Mouse (Mus musculus) hindbrain, embryonic 12.5 days (tissue): Measurements from ENCODE around the gene Olfr987. TPM values are rescaled to one million over a fixed set of nuclear protein-coding genes. Genes with fewer than 3 reads are reported as not detected.
"Not testable (repeated sequence)": the region's sequence is repeated elsewhere in the genome, so short reads cannot be mapped to it uniquely, and the experiment has no call there.

ENCODE experiments used
- ATAC-seq: fragments of 200-750 bp; cut with Nextera tagmentation; 2 replicates; pipeline ENCODE4 v1.8.0; 2017; ENCODE audit warnings: moderate TSS enrichment; ENCODE audit not compliant: low FRiP score
- H3K27ac ChIP-seq: fragments of 300-500 bp; sonication (generic); 2 replicates; pipeline ENCODE4 v1.5.1; 2016; ENCODE audit warnings: mild to moderate bottlenecking
- H3K27me3 ChIP-seq: fragments of 300-500 bp; sonication (generic); 2 replicates; pipeline ENCODE4 v1.6.1; 2016; ENCODE audit warnings: mild to moderate bottlenecking
- H3K36me3 ChIP-seq: fragments of 300-500 bp; sonication (generic); 2 replicates; pipeline ENCODE4 v1.6.1; 2016; ENCODE audit warnings: mild to moderate bottlenecking
- H3K4me1 ChIP-seq: fragments of 300-500 bp; sonication (generic); 2 replicates; pipeline ENCODE4 v1.6.1; 2016
- H3K4me2 ChIP-seq: fragments of 300-500 bp; sonication (generic); replicated peaks from 2 replicates; pipeline ENCODE4 v1.6.1; 2016; ENCODE audit warnings: mild to moderate bottlenecking
- H3K4me3 ChIP-seq: fragments of 300-500 bp; sonication (generic); 2 replicates; pipeline ENCODE4 v1.5.1; 2016; ENCODE audit warnings: mild to moderate bottlenecking
- H3K9ac ChIP-seq: fragments of 300-500 bp; sonication (generic); 2 replicates; pipeline ENCODE4 v1.6.1; 2016; ENCODE audit warnings: mild to moderate bottlenecking, moderate library complexity
- H3K9me3 ChIP-seq: fragments of 300-500 bp; sonication (generic); replicated peaks from 2 replicates; pipeline ENCODE4 v1.6.1; 2016; ENCODE audit warnings: mild to moderate bottlenecking
- WGBS: fragments of 180-500 bp; shearing (Covaris S2); methylation state at CpG from one replicate; pipeline ENCODE4 v1.1.7; 2016; 5-methylcytosine and 5-hydroxymethylcytosine counted together
- polyA plus RNA-seq: library from polyadenylated mRNA; unstranded; fragments of >200 nt; fragmentation: Nextera tagmentation; extraction: Ambion mirVana; gene quantifications from 2 replicates; pipeline ENCODE4 v1.2.1, GENCODE M21; 2016

Gene Olfr987
- polyA plus RNA-seq: not detected in 2 replicates

DNA sequence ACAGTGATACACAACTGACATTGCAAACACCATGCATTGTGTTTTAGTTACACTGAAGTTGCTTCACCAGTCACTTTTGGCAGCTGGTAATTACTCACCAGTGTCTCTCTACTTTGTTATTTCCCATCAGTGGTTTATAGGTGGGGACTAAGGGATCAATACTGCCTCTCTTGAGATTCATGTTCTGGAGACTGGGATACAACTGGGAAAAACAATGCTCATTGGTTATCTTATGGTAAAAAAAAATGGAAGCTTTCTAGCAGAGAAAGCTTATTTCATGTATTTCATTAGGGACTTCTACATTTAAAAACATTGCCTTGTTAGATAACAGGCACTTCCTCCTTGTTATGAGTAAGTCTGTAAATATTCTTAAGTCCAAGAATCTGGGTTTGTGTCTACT, at the start of gene Olfr987:
Gene Olfr987, minus strand, starts transcription at position 101 of the 400 bp plus-strand sequence.
- not testable (repeated sequence) for H3K4me2 ChIP-seq, H3K27me3 ChIP-seq, H3K27ac ChIP-seq, H3K4me3 ChIP-seq, H3K9me3 ChIP-seq, ATAC-seq, H3K9ac ChIP-seq, H3K4me1 ChIP-seq, H3K36me3 ChIP-seq

DNA sequence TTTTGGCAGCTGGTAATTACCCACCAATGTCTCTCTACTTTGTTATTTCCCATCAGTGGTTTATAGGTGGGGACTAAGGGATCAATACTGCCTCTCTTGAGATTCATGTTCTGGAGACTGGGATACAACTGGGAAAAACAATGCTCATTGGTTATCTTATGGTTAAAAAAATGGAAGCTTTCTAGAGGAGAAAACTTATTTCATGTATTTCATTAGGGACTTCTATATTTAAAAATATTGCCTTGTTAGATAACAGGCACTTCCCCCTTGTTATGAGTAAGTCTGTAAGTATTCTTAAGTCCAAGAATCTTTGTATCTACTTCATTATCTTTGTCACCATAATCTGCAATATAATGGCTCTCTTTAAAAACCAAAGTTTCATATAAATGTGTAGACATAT, 24.0 kb upstream of the Olfr987 start, which contains the start of gene Olfr988:
Gene Olfr988, minus strand, starts transcription at position 101 of the 400 bp plus-strand sequence.
- H3K9ac ChIP-seq, ATAC-seq, H3K4me3 ChIP-seq, H3K4me2 ChIP-seq, H3K4me1 ChIP-seq, H3K27me3 ChIP-seq, H3K27ac ChIP-seq, H3K36me3 ChIP-seq, H3K9me3 ChIP-seq: not testable (repeated sequence)

DNA sequence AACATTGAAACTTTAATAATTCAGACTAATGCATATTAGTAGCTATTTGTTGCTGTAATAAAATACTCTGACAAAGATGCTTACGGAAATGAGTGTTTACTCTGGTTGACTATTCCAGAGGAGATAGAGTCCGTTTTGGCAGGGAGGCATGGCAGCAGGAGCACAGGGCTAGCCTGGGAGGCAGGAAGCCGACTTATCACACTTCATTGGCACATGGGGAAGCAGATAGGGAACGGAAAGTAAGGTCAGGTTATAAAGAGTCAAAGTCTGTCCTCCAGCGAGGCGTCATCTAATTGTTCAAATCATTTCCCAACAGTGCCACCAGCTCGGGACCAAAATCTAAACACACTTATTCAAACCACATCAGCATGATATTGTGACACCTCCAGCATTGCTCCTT, 857 bp upstream of the Olfr987 start:
- no peak overlapping the region for H3K4me3 ChIP-seq
- ATAC-seq: no peak
- H3K27me3 ChIP-seq: no peaks in the 10 kb centered on the region
- no peaks in the 10 kb centered on the region for H3K9me3 ChIP-seq
- no peaks in the 10 kb centered on the region for H3K4me1 ChIP-seq
- no peak overlapping the region for H3K9ac ChIP-seq
- 80% methylated on average over 7 of the region's 7 CpGs for WGBS
- no peak overlapping the region for H3K27ac ChIP-seq
- no peak overlapping the region for H3K4me2 ChIP-seq
- no peaks in the 10 kb centered on the region for H3K36me3 ChIP-seq

DNA sequence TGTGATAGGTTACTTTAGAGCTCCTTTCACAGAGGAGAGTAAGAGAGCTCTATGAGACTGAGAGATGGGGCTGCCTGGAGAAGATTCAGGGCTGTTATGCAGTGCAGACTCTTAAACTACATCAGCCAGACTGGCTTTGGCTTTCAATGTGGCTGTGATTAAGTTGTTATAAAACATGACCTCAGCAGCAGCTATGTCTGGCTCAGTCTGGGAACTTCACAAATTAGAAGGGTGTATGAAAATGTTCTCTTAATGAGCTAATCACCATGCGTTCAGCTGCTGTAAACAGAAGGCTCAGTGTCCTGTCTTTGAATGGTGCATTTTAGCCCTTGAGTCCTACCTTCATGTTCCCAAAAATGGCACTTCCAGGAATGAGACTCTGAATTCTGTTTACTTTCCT, 20.0 kb downstream of the Olfr987 start:
- no peak overlapping the region for H3K9ac ChIP-seq
- H3K36me3 ChIP-seq: no peaks in the 10 kb centered on the region
- no peaks in the 10 kb centered on the region for H3K9me3 ChIP-seq
- no peaks in the 10 kb centered on the region for H3K27me3 ChIP-seq
- no peak overlapping the region for H3K4me2 ChIP-seq
- no peak overlapping the region for H3K27ac ChIP-seq
- no peak overlapping the region for H3K4me3 ChIP-seq
- no peak for ATAC-seq
- H3K4me1 ChIP-seq: no peaks in the 10 kb centered on the region
- 78% methylated on average over 1 of the region's 1 CpGs for WGBS

DNA sequence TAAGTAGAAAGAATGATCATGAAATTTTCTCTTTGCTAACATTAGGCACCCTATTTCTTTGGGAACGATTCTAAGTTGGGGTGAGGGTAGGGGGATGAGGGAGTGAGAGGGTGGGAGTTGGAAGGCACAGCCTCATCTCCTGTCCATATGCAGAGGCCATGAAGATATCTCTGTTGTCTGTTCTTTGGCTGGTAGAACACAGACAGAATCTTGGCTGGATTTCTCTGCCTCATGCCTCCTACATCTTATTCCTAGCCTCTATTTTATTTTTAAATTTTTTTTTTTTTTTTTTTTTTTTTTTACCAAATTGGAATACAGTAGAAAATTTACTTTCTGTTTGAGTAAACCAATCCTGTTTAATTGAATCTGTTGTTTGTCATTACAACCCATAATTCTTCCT, 53.7 kb downstream of the Olfr987 start:
- WGBS: 52% methylated on average over 1 of the region's 1 CpGs
- H3K4me3 ChIP-seq: no peak overlapping the region
- no peak overlapping the region for H3K9ac ChIP-seq
- H3K4me2 ChIP-seq: no peak overlapping the region
- no peaks in the 10 kb centered on the region for H3K27me3 ChIP-seq
- no peak for ATAC-seq
- H3K4me1 ChIP-seq: 0 out of 2 replicates have a peak, but pooled peaks cover 5% of the 10 kb centered on the region
- H3K27ac ChIP-seq: no peak overlapping the region
- H3K9me3 ChIP-seq: no peaks in the 10 kb centered on the region
- no peaks in the 10 kb centered on the region for H3K36me3 ChIP-seq

DNA sequence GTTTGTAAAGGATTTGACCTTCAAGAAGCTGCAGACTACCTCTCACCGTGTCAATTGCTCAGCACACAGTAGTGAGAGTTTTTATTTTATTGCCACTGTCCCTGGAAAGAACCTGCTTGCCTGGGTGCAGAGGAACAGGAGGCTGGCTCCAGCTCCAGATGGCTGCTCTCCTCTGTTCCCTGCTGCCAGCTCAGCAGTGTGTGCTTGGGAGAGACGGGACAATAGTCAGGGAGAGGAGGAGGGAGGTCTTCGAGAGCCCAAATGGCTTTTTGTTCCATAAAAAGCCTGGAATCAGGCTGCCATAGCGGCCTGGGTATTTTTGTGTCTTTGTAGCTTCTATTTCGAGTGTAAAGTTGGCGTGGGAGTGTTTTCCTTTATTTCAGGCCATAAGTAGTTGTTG, 54.5 kb downstream of the Olfr987 start:
- no peak overlapping the region for H3K9ac ChIP-seq
- H3K4me1 ChIP-seq: 0 out of 2 replicates have a peak, but pooled peaks cover 5% of the 10 kb centered on the region
- no peaks in the 10 kb centered on the region for H3K9me3 ChIP-seq
- WGBS: 29% methylated on average over 6 of the region's 6 CpGs
- H3K27me3 ChIP-seq: no peaks in the 10 kb centered on the region
- H3K4me2 ChIP-seq: no peak overlapping the region
- H3K4me3 ChIP-seq: no peak overlapping the region
- no peak overlapping the region for H3K27ac ChIP-seq
- no peaks in the 10 kb centered on the region for H3K36me3 ChIP-seq
- ATAC-seq: 0 out of 2 replicates have a peak, but pooled peaks have one; percentile 55

DNA sequence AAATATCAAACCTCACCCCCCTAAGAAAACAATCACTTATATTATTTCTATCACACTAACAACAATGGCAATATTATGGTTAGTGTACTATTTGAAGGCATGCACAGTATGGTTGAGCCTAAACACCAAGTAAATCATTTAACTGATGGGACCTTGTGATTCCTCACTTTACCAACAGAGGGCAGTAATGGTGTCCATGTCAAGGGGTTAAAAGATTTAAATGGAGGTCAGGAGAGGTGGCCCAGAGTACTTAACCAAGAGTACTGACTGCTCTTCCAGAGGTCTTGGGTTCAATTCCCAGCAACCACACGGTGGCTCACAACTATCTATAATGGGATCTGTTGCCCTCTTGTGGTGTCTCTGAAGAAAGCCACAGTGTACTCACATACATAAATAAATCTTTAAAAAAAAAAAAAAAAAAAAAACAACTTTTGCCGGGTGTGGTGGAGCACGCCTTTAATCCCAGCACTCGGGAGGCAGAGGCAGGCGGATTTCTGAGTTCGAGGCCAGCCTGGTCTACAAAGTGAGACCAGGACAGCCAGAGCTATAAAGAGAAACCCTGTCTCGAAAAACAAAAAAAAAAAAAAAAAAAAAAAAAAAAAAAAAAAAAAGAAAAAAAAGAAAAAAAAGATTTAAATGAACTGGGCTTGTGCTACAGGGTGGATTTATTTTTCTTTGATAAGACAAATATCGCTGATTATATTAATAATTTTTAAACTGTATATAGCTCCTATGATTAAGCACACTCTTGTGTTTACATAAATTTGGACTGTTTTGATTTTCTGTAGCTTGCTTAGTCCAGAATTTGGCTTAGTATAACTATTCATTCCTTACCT, 55.3 kb downstream of the Olfr987 start:
- Histone ChIP-seq H3K27me3 (no peaks in the 10 kb centered on the region), H3K4me3 (no peak overlapping the region), H3K4me1 (0 out of 2 replicates have a peak, but pooled peaks cover 5% of the 10 kb centered on the region), H3K4me2 (no peak overlapping the region), H3K9me3 (no peaks in the 10 kb centered on the region), H3K9ac (no peak overlapping the region), H3K27ac (no peak overlapping the region), H3K36me3 (no peaks in the 10 kb centered on the region)
- ATAC-seq: no peak
- WGBS: 89% methylated on average over 8 of the region's 8 CpGs

DNA sequence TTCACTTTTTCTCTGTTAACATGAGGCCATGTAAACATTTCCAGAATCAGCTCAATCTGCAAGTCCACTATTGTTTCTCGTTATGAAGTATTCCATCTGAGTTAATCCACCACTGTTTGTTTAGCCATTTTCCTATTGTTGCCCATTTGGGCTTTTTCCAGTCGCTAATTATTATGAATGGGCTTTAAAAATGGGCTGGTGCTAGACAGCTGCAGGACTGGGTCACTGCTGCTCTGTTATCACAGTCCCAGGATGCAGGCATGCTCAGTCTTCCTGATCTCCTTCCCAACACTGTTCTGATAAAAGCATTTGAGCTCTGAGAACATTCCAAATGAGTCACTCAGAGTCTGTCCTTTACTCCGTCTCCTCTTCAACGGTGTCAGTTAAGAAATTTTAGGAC, 58.1 kb downstream of the Olfr987 start:
- no peak for ATAC-seq
- Histone ChIP-seq H3K27me3 (no peaks in the 10 kb centered on the region), H3K4me3 (no peak overlapping the region), H3K36me3 (no peaks in the 10 kb centered on the region), H3K9ac (no peak overlapping the region), H3K27ac (no peak overlapping the region), H3K9me3 (no peaks in the 10 kb centered on the region), H3K4me2 (no peak overlapping the region), H3K4me1 (0 out of 2 replicates have a peak, but pooled peaks cover 5% of the 10 kb centered on the region)
- 70% methylated on average over 4 of the region's 4 CpGs for WGBS

Other genes with a start within 250 kb of the Olfr987 start
- 41.5 and 48.4 TPM in 2 replicates for gene Aplnr, start 203.1 kb downstream of the Olfr987 start, polyA plus RNA-seq
- 3.1 TPM in 2 replicates for gene Lrrc55, start 142.1 kb downstream of the Olfr987 start, polyA plus RNA-seq
- not detected in 2 replicates for gene Olfr988, start 23.9 kb upstream of the Olfr987 start, polyA plus RNA-seq
- gene Olfr992, start 70.2 kb upstream of the Olfr987 start, polyA plus RNA-seq: not detected in 2 replicates
- not detected in 2 replicates for gene Olfr993, start 75.6 kb upstream of the Olfr987 start, polyA plus RNA-seq
- not detected in 2 replicates for gene Olfr994, start 97.1 kb upstream of the Olfr987 start, polyA plus RNA-seq
- gene Olfr995, start 104.3 kb upstream of the Olfr987 start, polyA plus RNA-seq: not detected in 2 replicates
- gene 4833423E24Rik, start 179.7 kb upstream of the Olfr987 start, polyA plus RNA-seq: 0.09 TPM in 1 of 2 replicates, not detected in the other
- gene Olfr996, start 239.9 kb upstream of the Olfr987 start, polyA plus RNA-seq: not detected in 2 replicates
- not detected in 2 replicates for gene Olfr998, start 249.6 kb upstream of the Olfr987 start, polyA plus RNA-seq